Mouse (Mus musculus): ENCODE measurements at regions not wholly inside any gene's neighbourhood (a gene's known extent, or its start where the extent isn't known, plus 50 kb on each side); places are given as distances from the start of the nearest gene placed in this dataset.

GRCm38 (mm10) chr13:101465748-101466127 is 302.3 kb downstream of the Pik3r1 start:
- Histone ChIP-seq H3K27ac (replicated peaks; ENCODE audit: low read depth, low read length) (no peak overlapping the region), H3K9ac (ENCODE audit: low read depth, low read length) (no peak overlapping the region), H3K4me2 (ENCODE audit: low read depth, low read length) (no peak overlapping the region), H3K27me3 (replicated peaks; ENCODE audit: control insufficient read depth, insufficient read depth, low read length) (no peaks in the 10 kb centered on the region), H3K4me1 (ENCODE audit: control insufficient read depth, insufficient read depth, low read length) (no peaks in the 10 kb centered on the region; the same call in 1 of the 2 replicates), H3K9me3 (ENCODE audit: control insufficient read depth, low read length) (no peaks in the 10 kb centered on the region), H3K4me3 (ENCODE audit: low read depth, low read length) (no peak overlapping the region), H3K36me3 (ENCODE audit: control insufficient read depth, insufficient read depth, low read length) (no peaks in the 10 kb centered on the region)
- 81% methylated on average over 3 of the region's 3 CpGs for WGBS
- DNase-seq (ENCODE audit: low spot score) (no peak), ATAC-seq (ENCODE audit: low read depth) (no peak)

DNA sequence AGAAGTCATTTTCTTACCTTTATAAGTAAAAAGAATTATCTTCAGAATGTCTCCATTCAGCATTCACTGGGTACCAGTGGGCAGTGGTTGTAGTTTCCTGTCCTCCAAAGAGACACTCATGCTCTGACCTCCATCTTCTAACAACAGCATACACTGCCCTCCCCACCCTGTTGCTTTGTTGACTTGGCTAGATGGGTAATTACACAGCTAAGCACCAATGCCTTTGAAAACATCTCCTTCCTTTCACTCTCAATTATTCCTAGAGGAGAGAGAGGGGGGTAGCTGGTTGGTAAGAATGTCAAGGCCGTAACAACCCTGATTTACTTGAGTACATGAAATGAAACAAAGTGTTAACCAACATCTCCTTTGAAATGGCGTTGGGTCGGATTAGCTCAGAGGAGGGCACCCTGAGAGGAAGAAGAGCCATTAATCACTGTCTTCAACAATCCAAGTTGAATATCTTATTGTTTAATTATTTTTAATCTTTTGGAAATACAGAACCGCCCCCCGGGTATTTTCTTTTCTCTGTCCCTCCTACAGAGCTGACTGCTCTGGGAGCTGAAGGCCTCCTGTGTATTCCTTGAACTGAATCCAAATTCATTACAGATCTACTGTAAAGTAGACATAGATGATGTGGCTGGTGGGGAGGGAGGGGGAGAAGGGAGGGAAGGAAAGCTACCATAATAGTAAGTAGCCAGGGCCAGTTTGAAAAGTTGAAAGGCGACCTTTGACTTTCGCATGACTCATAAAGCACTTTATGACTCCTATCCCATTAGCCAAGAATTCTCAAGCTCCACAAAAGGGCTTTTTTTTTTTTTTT is 302.9 kb downstream of the Pik3r1 start:
- ATAC-seq (ENCODE audit: low read depth) = no peak
- Histone ChIP-seq H3K4me1 (ENCODE audit: control insufficient read depth, insufficient read depth, low read length) (no peaks in the 10 kb centered on the region), H3K9me3 (ENCODE audit: control insufficient read depth, low read length) (no peaks in the 10 kb centered on the region), H3K4me3 (ENCODE audit: low read depth, low read length) (no peak overlapping the region), H3K36me3 (ENCODE audit: control insufficient read depth, insufficient read depth, low read length) (no peaks in the 10 kb centered on the region), H3K9ac (ENCODE audit: low read depth, low read length) (no peak overlapping the region), H3K27me3 (replicated peaks; ENCODE audit: control insufficient read depth, insufficient read depth, low read length) (no peaks in the 10 kb centered on the region), H3K27ac (replicated peaks; ENCODE audit: low read depth, low read length) (no peak overlapping the region), H3K4me2 (ENCODE audit: low read depth, low read length) (no peak overlapping the region)
- peak; percentile 52 for DNase-seq (ENCODE audit: low spot score)
- 70% methylated on average over 7 of the region's 7 CpGs for WGBS

GRCm38 (mm10) chr13:101456926-101457325 is 311.1 kb downstream of the Pik3r1 start:
- Histone ChIP-seq H3K27ac (replicated peaks; ENCODE audit: low read depth, low read length) (no peak overlapping the region), H3K4me1 (ENCODE audit: control insufficient read depth, insufficient read depth, low read length) (no peaks in the 10 kb centered on the region), H3K9me3 (ENCODE audit: control insufficient read depth, low read length) (no peaks in the 10 kb centered on the region), H3K9ac (ENCODE audit: low read depth, low read length) (no peak overlapping the region), H3K4me2 (ENCODE audit: low read depth, low read length) (no peak overlapping the region), H3K27me3 (replicated peaks; ENCODE audit: control insufficient read depth, insufficient read depth, low read length) (no peaks in the 10 kb centered on the region), H3K36me3 (ENCODE audit: control insufficient read depth, insufficient read depth, low read length) (no peaks in the 10 kb centered on the region), H3K4me3 (ENCODE audit: low read depth, low read length) (no peak overlapping the region)
- ATAC-seq (ENCODE audit: low read depth) (no peak), DNase-seq (ENCODE audit: low spot score) (no peak)
- WGBS = 43% methylated on average over 2 of the region's 2 CpGs

- no peak for DNase-seq (ENCODE audit: low spot score)
- no peaks in the 10 kb centered on the region for H3K36me3 ChIP-seq (ENCODE audit: control insufficient read depth, insufficient read depth, low read length)
- no peak overlapping the region for H3K27ac ChIP-seq (replicated peaks; ENCODE audit: low read depth, low read length)
- no peaks in the 10 kb centered on the region for H3K9me3 ChIP-seq (ENCODE audit: control insufficient read depth, low read length)
- H3K9ac ChIP-seq (ENCODE audit: low read depth, low read length) = no peak overlapping the region
- no peak overlapping the region for H3K4me2 ChIP-seq (ENCODE audit: low read depth, low read length)
- no peak for ATAC-seq (ENCODE audit: low read depth)
- H3K4me1 ChIP-seq (ENCODE audit: control insufficient read depth, insufficient read depth, low read length) = no peaks in the 10 kb centered on the region
- no peaks in the 10 kb centered on the region for H3K27me3 ChIP-seq (replicated peaks; ENCODE audit: control insufficient read depth, insufficient read depth, low read length)
- no peak overlapping the region for H3K4me3 ChIP-seq (ENCODE audit: low read depth, low read length)
Measured at GRCm38 (mm10) chr13:101454276-101454675, 313.7 kb downstream of the Pik3r1 start.

GRCm38 (mm10) chr13:101450501-101450900 is 317.5 kb downstream of the Pik3r1 start:
- H3K4me2 ChIP-seq (ENCODE audit: low read depth, low read length) = no peak overlapping the region
- H3K36me3 ChIP-seq (ENCODE audit: control insufficient read depth, insufficient read depth, low read length) = no peaks in the 10 kb centered on the region
- no peak overlapping the region for H3K27ac ChIP-seq (replicated peaks; ENCODE audit: low read depth, low read length)
- H3K4me1 ChIP-seq (ENCODE audit: control insufficient read depth, insufficient read depth, low read length) = no peaks in the 10 kb centered on the region
- H3K27me3 ChIP-seq (replicated peaks; ENCODE audit: control insufficient read depth, insufficient read depth, low read length) = no peaks in the 10 kb centered on the region
- no peak overlapping the region for H3K4me3 ChIP-seq (ENCODE audit: low read depth, low read length)
- no peak for DNase-seq (ENCODE audit: low spot score)
- no peak overlapping the region for H3K9ac ChIP-seq (ENCODE audit: low read depth, low read length)
- ATAC-seq (ENCODE audit: low read depth) = no peak
- WGBS = 77% methylated on average over 6 of the region's 6 CpGs
- H3K9me3 ChIP-seq (ENCODE audit: control insufficient read depth, low read length) = no peaks in the 10 kb centered on the region

GRCm38 (mm10) chr13:101439517-101439916 is 328.5 kb downstream of the Pik3r1 start:
- WGBS = 44% methylated on average over 3 of the region's 3 CpGs

GRCm38 (mm10) chr13:101439041-101439440 is 329.0 kb downstream of the Pik3r1 start:
- H3K27ac ChIP-seq (replicated peaks; ENCODE audit: low read depth, low read length) = no peak overlapping the region
- H3K27me3 ChIP-seq (replicated peaks; ENCODE audit: control insufficient read depth, insufficient read depth, low read length) = no peaks in the 10 kb centered on the region
- no peak overlapping the region for H3K4me3 ChIP-seq (ENCODE audit: low read depth, low read length)
- DNase-seq (ENCODE audit: low spot score) (peak; percentile 48), ATAC-seq (ENCODE audit: low read depth) (peak; percentile 53; the same call in 1 of the 2 replicates)
- no peak overlapping the region for H3K4me2 ChIP-seq (ENCODE audit: low read depth, low read length)
- H3K9me3 ChIP-seq (ENCODE audit: control insufficient read depth, low read length) = no peaks in the 10 kb centered on the region
- no peaks in the 10 kb centered on the region for H3K4me1 ChIP-seq (ENCODE audit: control insufficient read depth, insufficient read depth, low read length)
- no peak overlapping the region for H3K9ac ChIP-seq (ENCODE audit: low read depth, low read length)
- H3K36me3 ChIP-seq (ENCODE audit: control insufficient read depth, insufficient read depth, low read length) = no peaks in the 10 kb centered on the region
- 23% methylated on average over 6 of the region's 6 CpGs for WGBS

More at GRCm38 (mm10) chr13:101439517-101439916, 328.5 kb downstream of the Pik3r1 start:
- Histone ChIP-seq H3K9me3 (ENCODE audit: control insufficient read depth, low read length) (no peaks in the 10 kb centered on the region), H3K4me1 (ENCODE audit: control insufficient read depth, insufficient read depth, low read length) (no peaks in the 10 kb centered on the region), H3K9ac (ENCODE audit: low read depth, low read length) (no peak overlapping the region), H3K36me3 (ENCODE audit: control insufficient read depth, insufficient read depth, low read length) (no peaks in the 10 kb centered on the region), H3K4me2 (ENCODE audit: low read depth, low read length) (no peak overlapping the region), H3K27ac (replicated peaks; ENCODE audit: low read depth, low read length) (no peak overlapping the region), H3K27me3 (replicated peaks; ENCODE audit: control insufficient read depth, insufficient read depth, low read length) (no peaks in the 10 kb centered on the region), H3K4me3 (ENCODE audit: low read depth, low read length) (no peak overlapping the region)
- ATAC-seq (ENCODE audit: low read depth) (peak; percentile 47; the same call in 1 of the 2 replicates), DNase-seq (ENCODE audit: low spot score) (peak; percentile 12)

- H3K4me2 ChIP-seq (ENCODE audit: low read depth, low read length) = no peak overlapping the region
- no peaks in the 10 kb centered on the region for H3K27me3 ChIP-seq (replicated peaks; ENCODE audit: control insufficient read depth, insufficient read depth, low read length)
- 93% methylated on average over 6 of the region's 6 CpGs for WGBS
- H3K36me3 ChIP-seq (ENCODE audit: control insufficient read depth, insufficient read depth, low read length) = no peaks in the 10 kb centered on the region
- no peak overlapping the region for H3K9ac ChIP-seq (ENCODE audit: low read depth, low read length)
- H3K4me1 ChIP-seq (ENCODE audit: control insufficient read depth, insufficient read depth, low read length) = 0 out of 2 replicates have a peak, but pooled peaks cover 1% of the 10 kb centered on the region
- H3K9me3 ChIP-seq (ENCODE audit: control insufficient read depth, low read length) = no peaks in the 10 kb centered on the region
- DNase-seq (ENCODE audit: low spot score) (no peak), ATAC-seq (ENCODE audit: low read depth) (no peak)
- H3K4me3 ChIP-seq (ENCODE audit: low read depth, low read length) = no peak overlapping the region
- H3K27ac ChIP-seq (replicated peaks; ENCODE audit: low read depth, low read length) = no peak overlapping the region
Measured at GRCm38 (mm10) chr13:101433162-101433561, 334.9 kb downstream of the Pik3r1 start.
